Mouse (Mus musculus) common myeloid progenitor, adult 5-6 weeks (primary cell): ENCODE results near the gene Kcnd3. TPM values are rescaled to one million over a fixed set of nuclear protein-coding genes. Genes with fewer than 3 reads are reported as not detected.
A peak's percentile ranks its signal among the peaks of the same experiment; 100 is the strongest.

ENCODE experiments used
- ATAC-seq: replicated peaks from 2 replicates; pipeline ENCODE4 v1.8.0; 2016; ENCODE audit warnings: low read depth, mild to moderate bottlenecking, moderate TSS enrichment, inconsistent platforms; ENCODE audit not compliant: poor library complexity, severe bottlenecking
- total RNA-seq: library from RNA; stranded (forward); fragments of 200-1000, 187-1606 nt; gene quantifications from 2 replicates; pipeline ENCODE4 v1.2.3, GENCODE M21; 2017

The Kcnd3 gene
- total RNA-seq, 1 experiment from 2014 or later = not detected

DNA sequence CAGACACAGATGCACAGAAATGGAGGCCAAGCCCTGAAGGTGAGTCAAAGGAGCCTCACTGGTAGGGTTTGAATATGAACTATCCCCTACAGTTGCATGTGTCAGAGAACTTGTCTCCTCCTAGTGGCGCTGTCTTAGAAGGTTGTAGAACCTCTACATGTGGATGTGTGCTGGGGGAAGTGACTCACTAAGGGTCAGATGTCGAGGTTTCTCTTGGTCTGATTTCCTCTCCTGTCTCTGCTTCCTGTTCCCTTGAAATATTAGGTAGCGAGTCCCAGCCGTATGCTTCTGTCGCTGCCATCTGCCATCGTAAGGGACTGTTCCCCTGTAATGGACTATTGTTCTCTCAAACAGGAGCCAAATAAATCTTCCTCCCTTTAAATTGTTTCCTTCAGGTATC, 175.1 kb downstream of the Kcnd3 start:
- peak; percentile 62 for ATAC-seq

DNA sequence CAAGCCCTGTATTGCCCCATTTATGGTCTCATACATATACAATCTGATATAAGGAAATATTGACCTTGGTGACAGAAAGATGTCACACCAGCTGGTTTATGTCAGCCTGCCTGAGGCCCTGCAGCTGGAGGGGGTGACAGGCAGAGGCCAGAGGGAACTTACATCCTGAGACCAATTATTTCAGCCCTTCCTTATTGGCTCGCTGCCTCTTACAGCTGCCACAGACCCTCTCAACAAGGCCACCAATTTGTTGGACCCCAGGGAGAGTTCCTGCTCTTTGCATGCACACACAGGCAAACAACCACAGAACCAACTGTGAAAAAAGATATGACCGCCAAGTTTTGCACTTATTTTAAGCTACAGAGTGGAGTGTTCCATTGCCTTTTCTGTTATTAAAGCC, 180.2 kb downstream of the Kcnd3 start:
- no peak for ATAC-seq

DNA sequence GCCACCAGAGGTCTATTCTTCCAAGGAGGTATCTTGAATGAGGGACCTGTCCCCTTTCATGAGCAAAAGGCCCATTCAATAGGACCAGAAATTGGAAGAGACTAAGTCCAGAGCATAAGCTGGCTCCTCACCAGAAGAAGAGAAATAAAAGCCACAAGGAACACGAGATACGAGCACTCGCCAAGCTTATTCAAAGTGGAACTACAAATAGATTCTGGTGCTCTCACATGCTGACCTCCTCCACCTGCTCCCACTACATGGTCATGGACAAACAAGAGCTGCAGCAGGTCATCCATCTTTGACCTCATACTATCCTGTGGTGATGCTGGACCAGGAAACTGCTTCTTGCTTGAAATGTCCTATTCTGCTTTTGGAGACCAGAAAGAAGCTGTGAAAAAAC, 180.9 kb downstream of the Kcnd3 start:
- ATAC-seq = no peak

DNA sequence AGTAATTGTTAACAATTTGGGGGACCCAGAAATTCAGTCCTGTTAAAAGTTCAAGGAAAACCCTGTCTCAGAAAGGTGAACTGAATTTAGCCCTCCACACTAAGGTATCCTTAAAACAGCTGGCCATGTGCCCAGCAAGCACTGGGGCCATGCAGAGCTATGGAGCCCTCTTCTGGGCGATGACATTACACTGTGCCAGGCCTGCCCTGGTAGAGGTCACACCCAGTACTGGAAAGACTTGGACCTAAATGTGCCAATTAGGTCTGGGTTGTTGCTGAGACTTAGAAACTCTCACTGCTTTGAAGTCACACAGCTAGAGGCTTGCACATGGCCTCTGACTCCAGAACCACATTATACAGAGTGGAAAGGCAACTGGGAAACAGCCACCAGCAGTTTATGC, 190.1 kb downstream of the Kcnd3 start:
- ATAC-seq = 0 out of 2 replicates have a peak, but pooled peaks have one; percentile 45

DNA sequence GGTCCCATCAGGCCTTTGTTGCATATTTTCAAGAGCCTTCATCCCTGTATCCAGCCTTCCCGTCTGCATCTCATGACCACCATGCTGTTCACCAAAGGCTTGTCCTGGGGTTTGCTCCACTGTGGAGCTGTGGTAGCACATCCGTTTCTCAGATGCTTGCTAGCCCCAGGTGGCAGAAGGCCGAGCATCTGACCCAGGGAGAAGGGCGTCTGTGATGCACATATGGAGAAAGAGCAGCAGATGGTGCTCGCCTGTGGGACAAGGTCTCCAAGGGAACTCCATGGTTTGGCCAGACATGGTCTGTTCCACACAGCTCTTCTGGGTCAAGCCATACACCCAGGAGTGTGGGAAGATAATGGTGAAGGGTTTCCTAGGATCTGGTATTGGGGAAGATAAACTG, 191.4 kb downstream of the Kcnd3 start:
- no peak for ATAC-seq

DNA sequence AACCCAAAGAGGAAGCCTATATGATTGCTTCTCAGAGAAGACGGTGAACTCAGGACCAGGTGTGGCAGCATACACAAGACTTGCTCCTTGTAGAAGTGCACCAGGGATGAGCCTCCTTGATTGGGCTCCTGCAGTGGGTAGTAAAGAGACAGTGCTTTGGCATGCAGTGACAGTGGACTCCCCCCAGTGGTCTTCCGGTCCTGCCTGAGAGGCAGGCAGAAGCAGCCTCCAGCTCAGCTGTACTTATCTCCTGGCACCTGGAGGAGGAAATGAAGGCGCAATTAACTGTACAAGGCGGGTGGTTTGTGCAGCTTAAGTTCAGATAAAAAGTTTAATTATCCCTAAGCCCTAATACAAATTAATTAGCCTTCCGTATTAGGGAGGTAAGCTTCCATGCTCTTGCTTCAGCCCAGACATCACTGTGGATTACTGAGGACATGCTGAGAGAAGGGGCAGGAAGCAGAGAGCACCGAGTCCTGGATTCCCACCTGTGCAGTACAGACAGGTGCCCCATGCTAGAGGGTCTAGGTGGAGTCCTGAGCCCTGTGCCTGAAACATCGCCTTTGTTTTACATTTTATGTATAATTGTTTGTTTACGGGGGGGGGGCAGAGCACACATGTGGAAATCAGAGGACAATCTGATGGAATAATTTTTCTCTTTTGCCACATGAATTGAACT, 196.9 kb downstream of the Kcnd3 start:
- ATAC-seq = peak; percentile 39; the same call in 1 of the 2 replicates

DNA sequence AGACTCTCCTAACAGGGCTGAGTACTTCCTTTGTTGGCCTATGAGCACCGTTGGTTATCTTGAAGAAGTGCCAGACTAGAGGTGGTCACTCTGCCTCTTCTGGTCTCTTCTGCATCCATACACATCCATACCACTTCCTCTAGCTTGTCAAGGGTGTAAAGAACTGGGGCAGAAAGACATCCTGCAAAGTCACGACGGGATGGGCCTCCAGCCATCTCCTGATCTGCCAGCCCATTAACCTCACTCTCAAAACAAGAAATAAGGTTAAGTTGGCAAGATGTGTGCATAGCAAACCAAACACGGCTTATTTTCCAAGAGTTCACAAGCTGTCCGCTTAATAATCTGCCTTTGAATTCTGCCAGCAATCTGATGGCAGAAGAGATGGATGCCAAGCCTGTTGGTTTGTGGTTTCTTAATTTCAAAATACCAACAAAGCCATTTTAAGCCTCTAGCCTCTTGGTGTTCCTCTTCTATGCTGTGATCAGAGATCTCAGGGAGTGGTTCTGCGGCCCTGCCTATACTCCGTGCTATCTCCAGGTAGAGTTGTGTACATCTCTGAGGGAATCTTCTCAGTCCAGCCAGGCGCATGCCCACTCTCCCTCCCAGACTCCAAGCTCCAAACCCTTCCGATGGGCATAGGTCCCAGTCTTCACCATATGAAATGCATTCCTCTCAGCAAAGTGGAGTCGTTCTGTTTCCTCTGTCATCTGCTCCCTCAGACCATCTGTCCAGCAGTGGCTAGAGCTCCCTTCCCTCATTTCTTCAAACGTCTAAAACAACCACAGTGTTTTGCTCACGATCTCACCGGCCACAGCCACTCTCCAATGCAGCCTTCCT, 201.6 kb downstream of the Kcnd3 start:
- ATAC-seq = peak; percentile 67

DNA sequence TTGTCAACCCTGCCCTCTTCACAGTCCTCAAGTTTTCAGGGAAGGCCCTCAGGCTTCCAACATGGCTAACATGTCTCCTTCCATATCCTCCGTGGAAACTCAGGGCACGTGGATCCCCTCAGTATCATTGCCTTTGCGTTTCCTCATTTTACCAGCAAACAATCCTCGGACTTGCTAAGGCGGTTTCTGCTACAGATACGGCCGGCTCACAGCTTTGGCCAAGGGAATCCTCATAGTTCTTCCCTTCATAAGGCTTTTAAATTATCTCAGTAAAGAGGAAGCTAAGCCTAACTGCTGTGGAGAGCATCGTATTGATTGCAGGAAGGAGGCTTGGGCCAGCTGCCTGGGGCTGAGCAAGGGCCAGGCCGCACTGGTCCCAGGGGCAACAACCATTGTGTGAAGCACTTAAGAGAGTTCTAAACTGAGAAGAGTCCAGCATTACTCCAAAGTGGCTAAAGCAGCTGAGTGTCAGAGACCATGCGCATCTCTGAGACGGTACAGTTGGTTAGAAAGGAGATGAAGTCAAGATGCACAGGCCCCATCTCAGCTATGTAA, 203.0 kb downstream of the Kcnd3 start:
- no peak for ATAC-seq

DNA sequence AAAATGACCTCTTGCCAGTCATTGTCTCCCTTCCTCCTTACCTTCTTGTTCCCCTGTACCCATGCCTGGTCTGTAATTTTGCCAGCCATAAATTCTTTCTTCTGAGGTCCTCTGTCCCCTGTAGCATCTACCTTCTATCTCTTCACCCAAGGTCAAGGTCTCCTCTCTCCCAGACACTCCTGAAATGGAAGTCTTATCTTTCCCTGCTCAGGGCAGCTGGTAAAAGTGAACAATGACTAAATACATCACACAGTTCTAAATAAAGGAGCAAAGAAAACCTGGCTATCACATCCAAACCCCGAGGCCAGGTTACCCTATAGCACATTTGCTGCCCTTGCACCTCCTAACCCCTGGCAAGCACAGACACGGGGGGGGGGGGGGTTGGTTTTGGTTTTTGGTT, 208.4 kb downstream of the Kcnd3 start:
- no peak for ATAC-seq

DNA sequence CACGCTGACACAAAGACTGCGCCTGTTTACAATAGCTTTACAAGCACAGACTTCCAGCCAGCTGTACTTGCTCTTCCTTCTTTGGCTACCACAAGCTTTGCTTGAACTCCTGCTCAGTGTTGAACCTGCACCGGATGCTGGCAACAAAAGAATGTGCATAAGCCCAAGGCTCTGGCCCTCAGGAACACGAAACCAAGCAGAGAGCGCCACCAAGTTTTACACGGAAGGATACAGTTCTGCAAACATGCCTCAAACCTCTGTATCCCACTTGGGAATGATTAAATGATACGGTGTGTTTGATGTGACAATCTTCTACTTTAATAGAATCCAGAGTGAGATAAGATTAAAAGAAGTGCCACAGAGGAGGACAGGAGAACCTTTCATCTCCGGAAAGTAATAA, 210.9 kb downstream of the Kcnd3 start:
- no peak for ATAC-seq

DNA sequence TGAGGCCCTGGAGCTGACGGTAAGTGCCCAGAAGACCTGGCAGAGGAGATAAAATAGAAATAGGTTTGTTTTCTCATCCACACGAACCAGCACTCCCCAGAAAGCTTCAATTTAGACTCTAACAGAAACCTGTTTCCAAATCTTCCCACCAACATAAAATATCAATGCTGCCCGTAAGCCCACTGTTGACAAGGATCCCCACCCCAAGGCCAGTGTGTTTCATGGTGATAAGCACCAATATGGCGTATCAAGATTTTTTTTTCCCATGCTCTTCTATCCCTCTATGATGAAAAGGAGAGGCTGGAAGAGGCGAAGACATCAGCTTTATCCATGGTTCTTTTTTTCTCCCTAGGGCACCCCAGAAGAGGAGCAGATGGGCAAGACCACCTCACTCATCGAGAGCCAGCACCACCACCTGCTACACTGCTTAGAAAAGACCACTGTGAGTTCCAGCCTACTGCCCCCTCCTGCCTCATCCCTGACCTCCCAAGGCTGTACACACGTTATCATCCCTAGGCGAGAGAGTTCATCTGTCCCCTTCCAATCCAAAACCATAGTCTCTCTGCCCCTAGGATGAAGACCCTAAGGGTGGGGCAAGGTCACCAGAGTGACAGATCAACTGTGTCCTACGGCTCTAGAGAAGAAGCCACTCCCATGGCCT, 213.1 kb downstream of the Kcnd3 start:
- no peak for ATAC-seq

DNA sequence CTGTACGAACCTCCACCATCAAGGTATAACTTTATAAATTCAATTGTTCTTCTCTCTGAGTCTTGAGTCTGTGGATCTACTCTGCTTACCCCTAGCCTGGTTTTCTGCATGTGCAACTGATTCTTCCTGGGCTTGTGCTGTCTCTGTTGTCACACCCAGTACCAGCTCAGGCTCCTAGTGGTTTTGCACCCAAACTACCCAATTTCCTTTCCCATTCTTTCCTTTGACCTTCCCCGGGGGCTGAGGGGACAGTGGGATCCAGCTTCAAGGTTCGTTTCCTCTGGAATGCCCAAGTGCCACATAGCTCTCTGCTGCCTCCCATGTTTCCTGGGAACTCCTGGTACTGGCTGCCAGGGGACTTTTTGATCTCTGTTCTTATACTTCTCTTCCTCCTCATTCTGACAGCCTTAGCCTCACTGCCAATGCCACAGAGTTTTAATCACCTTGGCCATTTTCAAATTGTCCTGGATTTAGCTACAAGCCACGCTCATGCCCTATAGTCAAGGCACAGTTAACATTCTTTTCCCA, 214.9 kb downstream of the Kcnd3 start:
- no peak for ATAC-seq

DNA sequence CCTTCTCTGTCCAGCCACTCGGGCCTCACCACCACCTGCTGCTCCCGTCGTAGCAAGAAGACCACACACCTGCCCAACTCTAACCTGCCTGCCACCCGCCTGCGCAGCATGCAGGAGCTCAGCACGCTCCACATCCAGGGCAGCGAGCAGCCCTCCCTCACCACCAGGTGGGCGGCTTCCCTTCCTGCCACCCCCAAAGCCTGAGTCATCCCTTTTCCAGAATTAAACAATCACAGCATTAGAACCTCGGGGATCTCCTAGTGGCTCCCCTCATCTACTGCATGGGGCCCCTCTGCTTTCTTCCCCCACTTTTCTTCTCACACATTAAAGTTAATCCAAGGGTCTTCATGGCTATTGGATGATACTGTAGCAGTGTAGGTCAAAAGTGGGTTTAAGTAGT, 216.0 kb downstream of the Kcnd3 start:
- no peak for ATAC-seq

DNA sequence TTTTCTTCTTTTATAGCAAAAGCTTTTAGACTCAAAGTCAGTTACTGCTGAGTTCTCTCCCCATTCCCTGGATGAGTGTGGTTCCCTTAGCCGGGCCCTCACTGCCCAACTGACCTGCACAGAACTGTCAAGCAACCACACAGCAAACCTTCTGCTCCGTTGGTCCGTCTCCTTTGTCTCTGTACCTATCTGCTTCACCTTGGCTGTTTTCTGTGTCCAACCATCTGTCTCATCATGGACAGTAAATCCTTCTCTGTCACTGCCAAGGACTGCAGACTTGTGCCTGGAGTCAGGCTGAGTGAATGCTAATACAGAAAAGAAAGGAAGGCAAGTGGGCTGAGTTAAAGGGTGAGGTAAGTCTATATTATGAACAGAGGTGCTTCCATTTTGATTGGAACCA, 217.6 kb downstream of the Kcnd3 start:
- ATAC-seq = no peak

DNA sequence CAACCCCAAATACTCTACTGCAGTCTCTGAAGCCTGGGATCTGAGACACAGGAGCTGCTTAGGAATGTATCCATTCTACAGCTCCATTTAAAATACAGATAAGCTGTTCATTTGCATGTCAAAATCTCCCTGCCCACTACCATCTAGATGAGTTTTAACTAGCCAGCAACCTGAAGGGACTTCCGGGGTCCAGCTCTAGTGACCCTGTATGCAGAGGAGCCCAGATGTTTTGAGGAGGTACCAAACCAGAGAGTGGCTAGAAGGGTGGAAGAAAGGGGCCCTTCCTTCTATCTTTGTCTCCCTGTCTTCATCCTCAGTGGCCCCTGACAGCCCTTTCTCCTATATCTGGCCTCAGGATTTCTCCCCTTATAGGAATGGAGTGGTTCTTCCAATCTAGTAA, 218.7 kb downstream of the Kcnd3 start:
- ATAC-seq = no peak

DNA sequence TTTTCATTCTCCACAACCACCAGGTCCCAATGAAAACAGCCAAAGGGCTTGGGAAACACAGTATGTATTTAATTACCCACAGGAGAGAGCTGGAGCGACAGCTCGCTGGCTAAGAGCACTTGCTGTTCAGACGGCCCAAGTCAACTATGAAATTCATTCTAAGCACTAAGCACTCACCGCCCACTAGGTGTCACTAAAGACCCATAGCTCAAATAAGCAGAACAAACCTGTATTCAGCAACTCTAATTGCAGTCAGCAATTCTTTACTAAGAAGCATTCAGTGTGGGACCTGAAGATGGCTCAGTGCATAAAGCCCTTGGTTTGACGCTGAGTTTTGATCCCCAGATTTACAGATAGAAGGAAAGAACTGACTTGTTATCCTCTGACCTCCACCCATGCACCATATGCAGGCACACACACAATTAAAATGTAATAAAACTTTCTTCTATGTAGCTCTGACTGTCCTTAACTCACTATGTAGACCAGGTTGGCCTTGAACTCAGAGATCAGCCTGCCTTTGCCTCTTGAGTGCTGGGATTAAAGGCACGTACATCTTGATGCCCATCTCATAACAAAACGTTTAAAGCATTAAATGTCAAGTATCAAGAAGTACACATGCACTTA, 222.6 kb downstream of the Kcnd3 start:
- ATAC-seq = peak; percentile 92

DNA sequence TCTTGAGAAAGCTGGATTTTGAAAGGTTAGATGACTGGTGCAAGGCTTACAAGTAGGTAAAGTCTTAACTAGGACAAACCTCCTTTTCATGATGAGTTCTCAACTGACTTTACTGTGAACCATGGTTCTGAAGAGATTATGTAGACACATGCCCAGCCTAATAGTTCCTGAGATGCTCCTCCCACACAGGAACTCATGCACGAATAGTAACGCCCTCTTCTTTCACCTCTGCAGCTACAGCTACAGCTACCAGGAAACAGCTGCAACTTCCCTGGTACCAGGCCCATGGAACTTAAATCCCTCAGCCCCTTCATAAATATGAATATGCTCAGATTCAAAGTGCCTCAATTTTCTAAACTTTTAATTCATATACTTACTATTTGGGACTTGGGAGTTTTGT, 223.8 kb downstream of the Kcnd3 start:
- ATAC-seq = peak; percentile 63

DNA sequence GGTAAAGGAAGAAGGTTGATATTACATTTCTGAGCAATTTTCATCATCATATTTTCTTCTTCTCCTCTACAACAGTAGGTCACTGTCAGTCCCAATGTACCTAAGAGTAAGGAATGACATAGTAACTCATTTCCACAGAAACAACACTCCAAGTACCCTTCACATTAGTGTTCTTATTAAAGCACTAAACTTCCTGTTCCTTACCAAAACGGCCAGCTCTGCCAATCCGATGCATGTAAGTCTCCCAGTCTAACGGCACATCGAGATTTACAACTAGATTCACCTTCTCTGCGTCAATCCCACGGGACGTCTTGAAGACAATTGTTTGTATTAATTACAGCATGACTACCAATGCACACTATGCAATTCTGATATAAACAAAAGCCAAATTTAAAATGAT, 228.2 kb downstream of the Kcnd3 start:
- ATAC-seq = no peak

DNA sequence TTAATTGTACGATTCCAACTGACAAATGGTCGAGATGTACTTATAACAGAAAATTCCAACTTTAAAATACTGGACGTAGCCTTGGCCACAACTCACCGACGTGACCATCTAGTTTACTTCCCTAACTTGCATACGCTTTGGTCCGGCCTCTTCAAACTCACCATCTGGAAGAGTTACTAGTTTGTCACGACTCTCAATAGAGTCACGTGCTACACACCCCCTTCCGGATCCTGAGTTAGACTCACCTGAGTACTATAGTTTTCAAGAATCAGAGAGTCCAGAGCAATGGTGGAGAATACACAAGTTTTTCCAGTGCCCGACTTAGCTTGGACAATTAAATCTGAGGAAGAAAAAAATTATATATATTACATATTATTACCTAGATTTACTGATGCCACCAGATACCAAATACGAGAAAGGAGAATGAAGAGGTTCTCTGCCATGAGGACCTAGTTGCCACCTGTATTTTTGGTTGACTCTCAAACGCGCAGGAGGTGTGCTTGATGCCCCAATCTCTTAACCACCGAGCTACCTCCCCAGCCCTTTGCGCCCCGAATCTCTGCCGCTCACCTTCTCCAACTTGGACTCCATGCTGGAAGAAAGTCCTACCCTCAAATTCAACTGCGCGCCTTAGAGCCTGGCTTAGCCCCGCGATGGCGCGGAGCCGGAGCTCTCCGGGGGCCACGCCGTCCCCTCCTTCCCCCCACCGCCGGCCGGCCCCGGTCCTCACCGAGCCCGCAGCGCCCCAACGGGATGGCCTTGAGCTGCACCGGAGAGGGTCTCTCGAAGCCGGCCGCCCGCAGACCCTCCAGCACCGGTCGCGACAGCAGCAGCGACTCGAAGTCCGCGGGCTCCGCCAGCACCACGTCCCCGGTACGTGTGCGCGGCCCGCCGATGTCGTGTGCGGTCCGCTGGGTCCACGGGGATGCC, 234.5 kb downstream of the Kcnd3 start:
- peak; percentile 10; the same call in 1 of the 2 replicates for ATAC-seq
